Mouse (Mus musculus): ENCODE measurements around the gene 4930519P11Rik.

DNA sequence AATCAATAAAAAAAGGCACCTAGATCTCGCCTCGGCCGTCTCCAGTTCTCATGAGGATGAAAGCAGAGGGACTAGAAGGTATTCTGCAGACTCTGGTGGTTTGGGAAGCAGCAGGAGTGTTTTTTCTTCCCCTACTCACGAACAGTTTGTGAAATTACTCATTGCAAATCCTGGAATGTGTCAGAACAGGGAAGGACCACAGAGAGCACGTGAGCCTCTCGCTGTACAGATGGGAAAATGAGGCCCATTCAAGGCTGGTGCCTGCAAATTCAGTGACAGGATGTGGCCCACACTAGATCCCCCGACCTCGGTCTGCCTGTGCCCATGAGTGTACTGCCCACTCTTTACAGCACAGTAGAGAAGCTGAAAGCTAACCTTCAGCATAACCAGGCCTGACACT is 41.3 kb downstream of the 4930519P11Rik start:
- TF ChIP-seq CTCF (IDR thresholded peaks at IDR 0.05; ENCODE audit: low read depth) (no peak), EP300 (IDR thresholded peaks at IDR 0.05; ENCODE audit: low read depth) (no peak)

Data from heart, postnatal 0 days (tissue).